Mouse (Mus musculus): Measurements from ENCODE around the gene Spata45. TPM values are rescaled to one million over a fixed set of nuclear protein-coding genes. Genes with fewer than 3 reads are reported as not detected.

Spata45 gene
- total and polyA plus RNA-seq, 2 experiments from 2014 or later, result not detected

- TF ChIP-seq EP300 (IDR thresholded peaks at IDR 0.05; ENCODE audit: low read depth), result no peak
- TF ChIP-seq CTCF (IDR thresholded peaks at IDR 0.05; ENCODE audit: low read depth), result no peak
- Histone ChIP-seq H3K4me3 (ENCODE audit: low read depth, low read length) (no peak overlapping the region), H3K4me1 (ENCODE audit: control insufficient read depth, insufficient read depth) (no peaks in the 10 kb centered on the region), H3K9me3 (replicated peaks; ENCODE audit: control insufficient read depth, low read length) (no peaks in the 10 kb centered on the region), H3K9ac (replicated peaks; ENCODE audit: low read depth, low read length) (no peak overlapping the region), H3K4me2 (ENCODE audit: low read depth, low read length) (no peak overlapping the region), H3K27me3 (ENCODE audit: control insufficient read depth, insufficient read depth, low read length) (no peaks in the 10 kb centered on the region), H3K36me3 (replicated peaks; ENCODE audit: control insufficient read depth, insufficient read depth, low read length) (peaks cover 5% of the 10 kb centered on the region; the same call in 1 of the 2 replicates), H3K27ac (ENCODE audit: low read depth) (no peak overlapping the region)
- ATAC-seq (ENCODE audit: insufficient read depth, low read depth) (no peak), DNase-seq (ENCODE audit: low spot score) (no peak)
- 64% methylated on average over 8 of the region's 8 CpGs for WGBS
These were observed 18.6 kb downstream of the Spata45 start for GRCm38 (mm10) chr1:191054870-191055532.

- H3K27ac ChIP-seq (ENCODE audit: low read depth), result no peak overlapping the region
- ATAC-seq (ENCODE audit: insufficient read depth, low read depth), result no peak
- no peaks in the 10 kb centered on the region for H3K27me3 ChIP-seq (ENCODE audit: control insufficient read depth, insufficient read depth, low read length)
- no peaks in the 10 kb centered on the region for H3K9me3 ChIP-seq (replicated peaks; ENCODE audit: control insufficient read depth, low read length)
- H3K9ac ChIP-seq (replicated peaks; ENCODE audit: low read depth, low read length), result no peak overlapping the region
- H3K4me3 ChIP-seq (ENCODE audit: low read depth, low read length), result no peak overlapping the region
- no peak for TF ChIP-seq EP300 (IDR thresholded peaks at IDR 0.05; ENCODE audit: low read depth)
- peak; percentile 13 for TF ChIP-seq CTCF (IDR thresholded peaks at IDR 0.05; ENCODE audit: low read depth)
- no peak for DNase-seq (ENCODE audit: low spot score)
- H3K36me3 ChIP-seq (replicated peaks; ENCODE audit: control insufficient read depth, insufficient read depth, low read length), result peaks cover 5% of the 10 kb centered on the region; the same call in 1 of the 2 replicates
- 56% methylated on average over 2 of the region's 2 CpGs for WGBS
- no peaks in the 10 kb centered on the region for H3K4me1 ChIP-seq (ENCODE audit: control insufficient read depth, insufficient read depth)
- no peak overlapping the region for H3K4me2 ChIP-seq (ENCODE audit: low read depth, low read length)
These were observed 19.1 kb downstream of the Spata45 start for GRCm38 (mm10) chr1:191055533-191055873.

GRCm38 (mm10) chr1:191057461-191057860 is 21.0 kb downstream of the Spata45 start:
- peak; percentile 19; the same call in 1 of the 2 replicates for TF ChIP-seq CTCF (IDR thresholded peaks at IDR 0.05; ENCODE audit: low read depth)
- no peak for TF ChIP-seq EP300 (IDR thresholded peaks at IDR 0.05; ENCODE audit: low read depth)
- Histone ChIP-seq H3K4me2 (ENCODE audit: low read depth, low read length) (no peak overlapping the region), H3K9ac (replicated peaks; ENCODE audit: low read depth, low read length) (no peak overlapping the region), H3K4me3 (ENCODE audit: low read depth, low read length) (no peak overlapping the region), H3K9me3 (replicated peaks; ENCODE audit: control insufficient read depth, low read length) (no peaks in the 10 kb centered on the region), H3K27me3 (ENCODE audit: control insufficient read depth, insufficient read depth, low read length) (no peaks in the 10 kb centered on the region), H3K36me3 (replicated peaks; ENCODE audit: control insufficient read depth, insufficient read depth, low read length) (peaks cover 3% of the 10 kb centered on the region; the same call in 1 of the 2 replicates), H3K27ac (ENCODE audit: low read depth) (no peak overlapping the region), H3K4me1 (ENCODE audit: control insufficient read depth, insufficient read depth) (0 out of 2 replicates have a peak, but pooled peaks cover 5% of the 10 kb centered on the region)
- ATAC-seq (ENCODE audit: insufficient read depth, low read depth) (no peak), DNase-seq (ENCODE audit: low spot score) (no peak)
- 62% methylated on average over 3 of the region's 3 CpGs for WGBS

- H3K36me3 ChIP-seq (replicated peaks; ENCODE audit: control insufficient read depth, insufficient read depth, low read length), result peaks cover 19% of the 10 kb centered on the region
- peak overlapping the region; percentile 74 for H3K27ac ChIP-seq (ENCODE audit: low read depth)
- no peaks in the 10 kb centered on the region for H3K9me3 ChIP-seq (replicated peaks; ENCODE audit: control insufficient read depth, low read length)
- H3K4me1 ChIP-seq (ENCODE audit: control insufficient read depth, insufficient read depth), result 0 out of 2 replicates have a peak, but pooled peaks cover 16% of the 10 kb centered on the region
- ATAC-seq (ENCODE audit: insufficient read depth, low read depth) (peak; percentile 56), DNase-seq (ENCODE audit: low spot score) (peak; percentile 32)
- peak overlapping the region; percentile 81 for H3K4me3 ChIP-seq (ENCODE audit: low read depth, low read length)
- H3K27me3 ChIP-seq (ENCODE audit: control insufficient read depth, insufficient read depth, low read length), result no peaks in the 10 kb centered on the region
- peak overlapping the region; percentile 80 for H3K4me2 ChIP-seq (ENCODE audit: low read depth, low read length)
- peak overlapping the region; percentile 78 for H3K9ac ChIP-seq (replicated peaks; ENCODE audit: low read depth, low read length)
- TF ChIP-seq CTCF (IDR thresholded peaks at IDR 0.05; ENCODE audit: low read depth), result no peak
- no peak for TF ChIP-seq EP300 (IDR thresholded peaks at IDR 0.05; ENCODE audit: low read depth)
- 5% methylated on average over 15 of the region's 15 CpGs for WGBS
These were observed 25.9 kb downstream of the Spata45 start for GRCm38 (mm10) chr1:191062241-191062780.

- Histone ChIP-seq H3K4me1 (ENCODE audit: control insufficient read depth, insufficient read depth) (0 out of 2 replicates have a peak, but pooled peaks cover 16% of the 10 kb centered on the region), H3K4me3 (ENCODE audit: low read depth, low read length) (peak within 1 kb of the TSS; percentile 81), H3K9ac (replicated peaks; ENCODE audit: low read depth, low read length) (peak within 1 kb of the TSS; percentile 78), H3K9me3 (replicated peaks; ENCODE audit: control insufficient read depth, low read length) (no peaks in the 10 kb centered on the region), H3K27ac (ENCODE audit: low read depth) (peak within 1 kb of the TSS; percentile 74), H3K36me3 (replicated peaks; ENCODE audit: control insufficient read depth, insufficient read depth, low read length) (peaks cover 24% of the 10 kb centered on the region), H3K27me3 (ENCODE audit: control insufficient read depth, insufficient read depth, low read length) (no peaks in the 10 kb centered on the region), H3K4me2 (ENCODE audit: low read depth, low read length) (peak within 1 kb of the TSS; percentile 80)
- WGBS, result under 1% methylated on average over 56 of the region's 56 CpGs
- DNase-seq (ENCODE audit: low spot score), result peak; percentile 69
- TF ChIP-seq EP300 (IDR thresholded peaks at IDR 0.05; ENCODE audit: low read depth) (0 out of 2 replicates have a peak, but pooled peaks have one; percentile 27), CTCF (IDR thresholded peaks at IDR 0.05; ENCODE audit: low read depth) (peak; percentile 34)
- peak; percentile 92 for ATAC-seq (ENCODE audit: insufficient read depth, low read depth)
These were observed 26.5 kb downstream of the Spata45 start, which contains the start of the genes Tatdn3 and Nsl1 for GRCm38 (mm10) chr1:191062781-191063485. Gene Tatdn3 (minus strand): TSS chr1:191062932. Gene Nsl1 (plus strand): TSS chr1:191063012.

Data from heart, postnatal 0 days (tissue).